Mouse (Mus musculus) mouse embryonic stem cell (cell line): ENCODE data around the gene Syt17.

ENCODE experiments used
- in situ Hi-C, 2 experiments: fragments of 300-500 bp; cut with MboI; formaldehyde crosslinking; loops; 1 replicate in 1 of 2; 3 replicates in 1 of 2; pipeline ENCODE4 v1.14.3; 2019 to 2020; ENCODE audit warnings: low sequenced_read_pairs in 2 of 2, low pct_unique_long_range_greater_than_20kb in 1 of 2, mixed read lengths in 1 of 2; ENCODE audit not compliant: unreplicated experiment in 1 of 2

The Syt17 gene

DNA sequence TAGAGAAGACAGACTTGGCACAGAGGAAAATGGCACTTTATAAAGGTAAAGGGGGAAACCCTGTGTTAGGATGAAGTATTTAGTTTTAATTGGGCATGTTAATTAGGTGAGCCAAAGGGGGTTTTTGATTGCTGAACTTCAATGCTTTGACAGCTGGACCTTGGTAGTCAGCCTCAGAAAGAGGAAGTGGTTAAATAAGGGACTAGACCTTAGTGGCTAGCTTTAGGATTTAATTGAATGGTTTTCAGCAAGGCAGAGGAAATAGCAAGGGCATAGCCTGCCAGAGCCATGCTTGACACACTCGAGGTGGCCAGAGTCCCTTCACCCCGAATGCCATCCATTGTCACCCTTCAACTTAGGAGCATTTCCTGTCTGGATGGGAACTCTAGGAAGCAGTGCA is 101.6 kb downstream of the Syt17 start:
- in situ Hi-C loops = no loop called here

GRCm38 (mm10) chr7:118345396-118345795 is 102.6 kb downstream of the Syt17 start:
- in situ Hi-C loops = no loop called here

DNA sequence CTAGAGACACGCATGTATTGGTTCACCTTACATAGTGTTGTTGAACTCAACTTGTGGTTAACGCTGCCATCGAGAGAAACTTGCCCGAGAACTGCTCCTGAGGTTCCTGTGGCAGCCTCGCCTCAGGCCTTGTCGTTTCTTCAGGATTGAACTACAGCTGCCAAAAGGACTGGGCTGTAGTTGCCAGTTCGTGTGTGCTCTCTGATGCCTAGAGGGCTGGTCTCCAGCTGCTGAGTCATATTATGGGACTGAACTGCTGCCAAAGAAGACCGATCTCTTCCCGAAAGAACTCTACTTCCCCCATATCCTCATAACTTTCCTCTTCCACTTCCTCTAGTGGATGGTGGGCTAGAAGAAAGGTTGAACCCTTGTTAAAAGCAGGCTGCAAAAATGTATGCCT is 103.3 kb downstream of the Syt17 start:
- in situ Hi-C loops = no loop called here
